In the genomic region with DNA sequence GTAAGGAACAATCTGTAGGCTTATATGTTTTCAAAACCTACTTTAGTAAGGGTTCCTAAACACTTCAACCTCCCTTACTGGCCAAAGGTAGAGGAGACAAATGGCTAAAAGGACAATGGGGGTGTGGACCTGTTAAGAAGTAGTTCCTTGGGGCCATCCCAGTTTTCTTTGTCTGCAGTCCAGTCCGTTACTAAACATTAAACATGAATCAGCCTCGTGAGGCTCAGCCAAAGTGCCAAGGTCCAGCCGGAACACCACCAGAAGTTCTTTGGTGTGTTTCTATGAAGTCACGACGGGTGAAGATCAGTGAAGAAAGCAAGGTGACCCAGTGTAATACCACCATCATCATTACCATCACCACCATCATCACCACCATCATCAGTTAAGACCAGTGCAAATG, we compare ENCODE assay signal across 19 mouse cellular contexts.
"Had no signal": no experiment of that assay in that cellular context is flagged by ENCODE, and none has a peak within 500 bp of the region (broad histone marks: within the 10 kb centered on the region; RNA-seq: fewer than 3 reads in every experiment).

No protein-coding gene starts in this region.

- H3K27me3 ChIP-seq: midbrain, embryonic 12.5 days; neural tube, embryonic 13.5 days; neural tube, embryonic 15.5 days had no signal

- H3K4me2 ChIP-seq: lung, embryonic 14.5 days; midbrain, embryonic 12.5 days; neural tube, embryonic 13.5 days; neural tube, embryonic 15.5 days had no signal

- DNase-seq: lung, adult 18-20 months; lung, embryonic 14.5 days; lung, postnatal 10 days; lung, postnatal 4 days; midbrain, embryonic 14.5 days; retina, postnatal 1 day; right cerebral cortex, adult 18-20 months; right cerebral cortex, postnatal 25 days; right cerebral cortex, postnatal 4 days; spleen, adult 18-20 months; thymus, adult 18-20 months; thymus, postnatal 14 days; thymus, postnatal 36 days had no signal

- H3K4me3 ChIP-seq: midbrain, embryonic 10.5 days; midbrain, embryonic 12.5 days; myocyte; neural tube, embryonic 13.5 days; neural tube, embryonic 15.5 days had no signal

- H3K4me1 ChIP-seq: midbrain, embryonic 10.5 days; midbrain, embryonic 12.5 days had no signal

- H3K27ac ChIP-seq: midbrain, embryonic 10.5 days; midbrain, embryonic 12.5 days; neural tube, embryonic 13.5 days; neural tube, embryonic 15.5 days had no signal

- ATAC-seq: midbrain, embryonic 16.5 days had no signal

- H3K9ac ChIP-seq: lung, embryonic 14.5 days; midbrain, embryonic 12.5 days; neural tube, embryonic 13.5 days; neural tube, embryonic 15.5 days had no signal
